Mouse (Mus musculus) midbrain, embryonic 11.5 days (tissue): ENCODE data around the gene Rcn3. TPM values are rescaled to one million over a fixed set of nuclear protein-coding genes. Genes with fewer than 3 reads are reported as not detected.

Source experiments
- ATAC-seq: fragments of 200-750 bp; cut with Nextera tagmentation; 2 replicates; pipeline ENCODE4 v1.8.0; 2017; ENCODE audit warnings: moderate TSS enrichment, moderate library complexity; ENCODE audit not compliant: low FRiP score
- DNase-seq: peaks from one replicate; pipeline ENCODE4 v3.0.0; 2015; ENCODE audit warnings: low spot score; ENCODE audit errors: missing footprints
- H3K27ac ChIP-seq: fragments of 300-500 bp; sonication (generic); 2 replicates; pipeline ENCODE4 v1.5.1; 2014; ENCODE audit warnings: low read depth, low read length
- H3K27me3 ChIP-seq: fragments of 300-500 bp; sonication (generic); 2 replicates; pipeline ENCODE4 v1.6.1; 2014; ENCODE audit warnings: mild to moderate bottlenecking, low read length, moderate library complexity, mixed read lengths; ENCODE audit not compliant: control insufficient read depth, insufficient read depth
- H3K36me3 ChIP-seq: fragments of 300-500 bp; sonication (generic); 2 replicates; pipeline ENCODE4 v1.6.1; 2014; ENCODE audit warnings: mild to moderate bottlenecking, low read length, moderate library complexity, mixed read lengths; ENCODE audit not compliant: control insufficient read depth, insufficient read depth
- H3K4me1 ChIP-seq: fragments of 300-500 bp; sonication (generic); 2 replicates; pipeline ENCODE4 v1.6.1; 2014; ENCODE audit warnings: low read length; ENCODE audit not compliant: control insufficient read depth, insufficient read depth
- H3K4me2 ChIP-seq: fragments of 300-500 bp; sonication (generic); 2 replicates; pipeline ENCODE4 v1.6.1; 2014; ENCODE audit warnings: mild to moderate bottlenecking, moderate library complexity
- H3K4me3 ChIP-seq: fragments of 300-500 bp; sonication (generic); 2 replicates; pipeline ENCODE4 v1.5.1; 2014; ENCODE audit warnings: low read depth, low read length
- H3K9ac ChIP-seq: fragments of 300-500 bp; sonication (generic); 2 replicates; pipeline ENCODE4 v1.6.1; 2014; ENCODE audit warnings: low read length
- H3K9me3 ChIP-seq: fragments of 300-500 bp; sonication (generic); 2 replicates; pipeline ENCODE4 v1.6.1; 2016; ENCODE audit warnings: low read length; ENCODE audit not compliant: control insufficient read depth
- WGBS: fragments of 180-500 bp; shearing (Covaris S2); extraction: QIAGEN DNeasy Blood & Tissue Kit; methylation state at CpG from one replicate; pipeline ENCODE4 v1.1.7; 2014; 5-methylcytosine and 5-hydroxymethylcytosine counted together
- polyA plus RNA-seq: library from polyadenylated mRNA; unstranded; fragments of >200 nt; fragmentation: Nextera tagmentation; extraction: Ambion mirVana; gene quantifications from 2 replicates; pipeline ENCODE4 v1.2.1, GENCODE M21; 2014

Gene Rcn3
- polyA plus RNA-seq, 1 experiment from 2014 or later: 121 TPM

DNA sequence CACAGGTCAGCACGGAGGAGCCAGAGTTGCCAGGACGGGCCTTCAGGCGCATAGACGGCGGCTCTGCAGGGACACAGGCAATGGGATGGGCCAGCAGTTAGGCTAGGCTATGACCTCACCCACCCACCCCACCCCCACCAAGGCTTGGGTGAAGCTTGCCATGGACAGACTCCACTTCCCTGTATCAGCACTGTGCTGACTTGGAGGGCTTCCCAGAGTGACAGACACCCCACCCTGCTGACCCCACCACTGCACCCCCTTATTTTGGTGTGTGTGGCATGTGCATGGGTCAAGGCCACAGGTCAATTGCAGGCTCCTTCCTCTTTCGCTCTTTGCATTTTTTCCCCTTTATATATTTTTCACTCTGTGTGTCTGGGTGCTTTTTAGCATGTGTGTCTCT, 3.3 kb upstream of the Rcn3 start:
- DNase-seq (no peak), ATAC-seq (no peak)
- peaks cover 9% of the 10 kb centered on the region for H3K4me1 ChIP-seq
- no peaks in the 10 kb centered on the region for H3K9me3 ChIP-seq
- no peak overlapping the region for H3K4me3 ChIP-seq
- WGBS: 84% methylated on average over 6 of the region's 6 CpGs
- no peak overlapping the region for H3K9ac ChIP-seq
- no peak overlapping the region for H3K4me2 ChIP-seq
- H3K27me3 ChIP-seq: no peaks in the 10 kb centered on the region; the same call in 1 of the 2 replicates
- H3K27ac ChIP-seq: no peak overlapping the region
- H3K36me3 ChIP-seq: no peaks in the 10 kb centered on the region

DNA sequence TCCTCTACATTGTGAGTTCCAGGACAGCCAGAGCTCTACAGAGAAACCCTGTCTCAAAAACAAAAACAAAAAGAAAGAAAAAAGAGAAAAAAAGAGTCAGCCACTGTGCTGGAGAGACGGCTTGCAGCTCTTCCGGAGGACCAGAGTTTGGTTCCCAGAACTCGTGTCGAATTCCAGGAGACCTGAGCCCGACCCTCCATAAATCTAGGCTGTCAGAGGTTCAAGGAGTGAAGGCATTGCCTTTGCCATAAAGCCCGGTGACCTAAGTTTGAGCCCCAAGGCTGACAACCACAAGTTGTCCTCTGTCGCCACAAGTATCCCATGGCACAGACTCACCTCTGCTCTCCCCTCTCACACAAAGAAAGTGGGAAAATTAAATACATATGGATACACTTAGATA, 2.1 kb upstream of the Rcn3 start:
- DNase-seq: no peak
- 80% methylated on average over 7 of the region's 7 CpGs for WGBS

DNA sequence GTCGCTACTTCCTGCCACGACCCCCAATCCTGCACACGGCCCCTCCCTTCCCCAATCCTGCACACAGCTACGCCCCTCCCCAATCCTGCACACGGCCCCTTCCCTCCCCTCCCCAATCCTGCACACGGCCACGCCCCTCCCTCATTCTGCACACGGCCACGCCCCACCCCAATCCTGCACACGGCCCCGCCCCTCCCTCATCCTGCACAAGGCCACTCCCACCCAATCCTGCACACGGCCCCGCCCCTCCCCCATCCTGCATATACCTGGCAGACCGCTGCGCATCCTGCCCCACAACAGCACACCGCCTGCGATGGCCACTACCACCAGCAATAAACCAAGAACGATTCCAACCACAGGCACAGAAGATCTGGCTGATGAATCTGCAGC, 1.5 kb upstream of the Rcn3 start:
- Histone ChIP-seq H3K36me3 (no peaks in the 10 kb centered on the region), H3K9me3 (no peaks in the 10 kb centered on the region), H3K4me3 (no peak overlapping the region), H3K27ac (no peak overlapping the region), H3K4me1 (peaks cover 9% of the 10 kb centered on the region), H3K9ac (no peak overlapping the region), H3K27me3 (no peaks in the 10 kb centered on the region; the same call in 1 of the 2 replicates), H3K4me2 (no peak overlapping the region)
- 36% methylated on average over 17 of the region's 18 CpGs for WGBS
- DNase-seq: no peak
- no peak for ATAC-seq

More for the DNA sequence above, 2.1 kb upstream of the Rcn3 start:
- no peak overlapping the region for H3K4me3 ChIP-seq
- no peak overlapping the region for H3K27ac ChIP-seq
- peaks cover 9% of the 10 kb centered on the region for H3K4me1 ChIP-seq
- H3K27me3 ChIP-seq: no peaks in the 10 kb centered on the region; the same call in 1 of the 2 replicates
- no peak overlapping the region for H3K9ac ChIP-seq
- H3K4me2 ChIP-seq: no peak overlapping the region
- no peaks in the 10 kb centered on the region for H3K36me3 ChIP-seq
- H3K9me3 ChIP-seq: no peaks in the 10 kb centered on the region
- no peak for ATAC-seq

DNA sequence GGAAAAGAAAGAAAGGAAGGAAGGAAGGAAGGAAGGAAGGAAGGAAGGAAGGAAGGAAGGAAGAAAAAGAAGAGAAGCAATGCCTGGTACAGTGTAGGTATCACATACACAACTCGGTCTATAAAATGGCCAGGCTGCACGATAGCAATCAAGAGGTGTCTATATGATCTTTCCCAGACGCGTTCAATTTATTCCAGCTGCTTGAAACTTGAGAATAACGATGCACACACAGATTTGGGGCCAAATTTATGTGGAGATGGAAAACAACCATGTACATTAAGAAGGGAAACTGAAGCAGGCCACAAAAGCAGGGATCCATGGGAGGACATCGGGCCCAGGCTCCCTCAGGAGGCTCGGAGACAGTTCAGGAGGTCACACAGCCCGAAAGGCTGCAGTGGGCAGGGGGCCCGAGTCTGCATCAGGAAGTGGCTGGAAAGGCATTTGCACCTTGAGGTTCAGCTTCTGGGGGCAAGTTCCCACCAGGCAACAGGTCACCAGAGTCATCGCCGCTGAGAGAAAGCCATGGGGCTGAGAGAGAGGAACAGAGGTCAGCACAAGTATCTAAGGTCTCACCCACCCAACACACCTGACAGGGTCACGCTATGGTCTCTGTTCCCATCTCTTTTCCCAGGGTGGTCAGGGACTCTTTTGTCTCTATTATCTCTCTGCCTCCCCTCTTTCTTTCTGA, 951 bp upstream of the Rcn3 start:
- ATAC-seq (no peak), DNase-seq (peak; percentile 88)
- Histone ChIP-seq H3K9ac (no peak overlapping the region), H3K36me3 (no peaks in the 10 kb centered on the region), H3K4me3 (no peak overlapping the region), H3K27ac (no peak overlapping the region), H3K27me3 (no peaks in the 10 kb centered on the region; the same call in 1 of the 2 replicates), H3K4me1 (peaks cover 9% of the 10 kb centered on the region), H3K9me3 (no peaks in the 10 kb centered on the region), H3K4me2 (no peak overlapping the region)
- WGBS: 73% methylated on average over 12 of the region's 12 CpGs

DNA sequence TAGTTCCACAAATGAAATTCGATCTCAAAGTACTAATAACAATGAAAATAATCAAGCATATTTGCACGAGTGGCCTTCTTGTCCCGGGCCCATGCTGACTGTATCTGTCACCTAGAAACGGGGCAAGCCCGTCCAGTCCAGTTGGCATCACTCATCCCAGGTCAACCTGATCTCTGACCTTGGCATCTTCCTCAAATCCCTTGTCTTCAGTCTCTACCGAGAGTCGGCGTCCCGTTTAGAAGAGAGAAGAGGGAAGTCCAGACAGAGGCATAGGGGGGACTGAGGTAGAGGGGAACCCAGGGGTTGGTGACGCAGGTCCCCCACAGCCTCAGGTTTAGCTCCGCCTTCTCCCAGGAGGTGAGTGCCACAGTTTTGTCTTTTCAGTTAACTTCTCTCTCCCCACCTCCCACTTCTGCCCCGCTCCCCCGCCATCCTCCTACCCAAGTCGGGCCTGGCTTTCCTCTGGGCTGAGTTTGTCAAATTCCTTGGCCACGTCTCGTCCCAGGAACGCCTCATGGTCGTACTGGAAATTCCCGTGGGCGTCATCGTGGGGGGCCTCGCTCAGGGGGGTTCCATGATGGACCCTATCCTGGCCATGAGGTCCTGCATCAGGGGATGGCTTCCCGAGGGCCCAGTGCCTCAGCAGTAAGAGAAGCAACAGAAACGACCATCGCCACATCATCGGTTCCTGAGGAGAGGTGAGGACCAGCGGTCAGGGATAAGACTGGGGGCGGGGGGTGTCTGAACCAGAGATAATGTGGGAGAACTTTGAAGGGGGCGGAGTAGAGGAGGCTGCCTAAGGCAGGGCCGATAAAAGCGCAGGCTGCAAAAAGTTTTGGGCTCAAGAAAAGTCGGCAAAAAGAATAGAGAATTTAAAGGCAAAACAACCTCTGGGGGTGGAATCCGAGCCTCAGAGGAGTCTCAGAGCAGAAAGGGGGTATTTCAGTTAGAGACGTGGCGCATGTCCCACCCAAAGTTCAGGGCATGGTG, 725 bp downstream of the Rcn3 start:
- H3K4me2 ChIP-seq: peak overlapping the region; percentile 64
- WGBS: 15% methylated on average over 35 of the region's 35 CpGs
- peak overlapping the region; percentile 44 for H3K4me3 ChIP-seq
- H3K9ac ChIP-seq: peak overlapping the region; percentile 56
- H3K9me3 ChIP-seq: no peaks in the 10 kb centered on the region
- H3K27ac ChIP-seq: no peak overlapping the region
- DNase-seq (peak; percentile 88), ATAC-seq (peak; percentile 36)
- peaks cover 9% of the 10 kb centered on the region for H3K4me1 ChIP-seq
- H3K27me3 ChIP-seq: no peaks in the 10 kb centered on the region; the same call in 1 of the 2 replicates
- no peaks in the 10 kb centered on the region; the same call in 1 of the 2 replicates for H3K36me3 ChIP-seq

DNA sequence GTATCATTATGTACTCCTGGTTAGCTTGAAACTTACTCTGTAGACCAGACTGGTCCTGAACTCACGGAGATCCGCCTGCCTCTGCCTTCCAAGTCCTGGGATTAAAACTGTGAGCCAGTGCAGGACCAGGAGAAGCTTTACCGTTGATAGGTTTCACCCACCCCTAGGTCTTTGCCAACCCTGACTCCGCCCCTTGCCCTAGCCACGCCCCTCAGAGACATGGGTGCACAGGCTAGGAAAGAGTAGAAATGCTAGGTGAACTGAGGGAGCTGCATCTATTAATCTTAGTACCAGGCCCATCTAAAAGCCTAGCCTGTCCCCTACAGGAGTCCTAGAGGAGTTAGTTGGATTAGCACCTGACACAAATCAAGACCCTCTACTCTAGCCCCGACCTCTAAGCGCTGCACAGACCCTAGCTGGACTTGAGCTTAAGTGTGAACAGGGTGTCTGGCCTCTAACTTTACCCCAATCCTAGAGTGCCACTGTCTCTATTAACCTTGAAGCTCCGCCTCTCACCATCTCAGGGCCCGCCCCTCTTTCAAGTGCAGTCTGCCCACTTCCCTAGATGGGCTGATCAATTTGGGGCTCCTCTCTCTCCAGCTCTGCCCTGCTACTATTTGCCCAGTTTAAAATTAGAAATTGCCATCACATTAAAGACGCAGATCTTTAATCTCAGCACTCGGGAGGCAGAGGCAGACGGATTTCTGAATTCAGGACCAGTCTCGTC, 1.6 kb downstream of the Rcn3 start:
- H3K4me2 ChIP-seq: no peak overlapping the region

DNA sequence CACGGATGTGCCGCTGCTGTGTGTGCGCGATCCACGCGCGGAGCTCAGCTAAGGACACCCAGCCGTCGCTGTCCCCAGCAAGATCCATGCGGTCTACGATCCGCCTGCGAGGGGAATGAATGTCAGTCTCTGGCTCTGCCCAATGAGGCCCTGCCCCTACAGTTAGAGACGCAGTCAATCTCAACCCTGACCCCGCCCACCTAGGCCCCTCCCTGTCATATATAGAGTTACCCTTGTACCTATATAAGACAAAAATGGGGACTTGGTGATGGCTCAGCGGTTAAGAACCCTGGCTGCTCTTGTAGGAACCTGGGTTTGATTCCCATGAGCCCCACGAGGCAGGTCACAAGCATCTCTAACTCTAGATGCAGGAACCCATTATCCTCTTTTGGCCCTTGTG, 3.4 kb downstream of the Rcn3 start:
- 95% methylated on average over 17 of the region's 17 CpGs for WGBS
- H3K4me3 ChIP-seq: no peak overlapping the region
- no peak overlapping the region for H3K9ac ChIP-seq
- DNase-seq: no peak
- peaks cover 5% of the 10 kb centered on the region; the same call in 1 of the 2 replicates for H3K36me3 ChIP-seq
- no peaks in the 10 kb centered on the region for H3K9me3 ChIP-seq
- H3K4me1 ChIP-seq: peaks cover 9% of the 10 kb centered on the region
- no peak overlapping the region for H3K4me2 ChIP-seq
- no peaks in the 10 kb centered on the region; the same call in 1 of the 2 replicates for H3K27me3 ChIP-seq
- ATAC-seq: no peak
- H3K27ac ChIP-seq: no peak overlapping the region

More for the DNA sequence above, 1.6 kb downstream of the Rcn3 start:
- H3K4me1 ChIP-seq: peaks cover 9% of the 10 kb centered on the region
- ATAC-seq (no peak), DNase-seq (no peak)
- peaks cover 3% of the 10 kb centered on the region; the same call in 1 of the 2 replicates for H3K36me3 ChIP-seq
- no peaks in the 10 kb centered on the region for H3K9me3 ChIP-seq
- H3K27me3 ChIP-seq: no peaks in the 10 kb centered on the region; the same call in 1 of the 2 replicates
- no peak overlapping the region for H3K27ac ChIP-seq
- no peak overlapping the region for H3K9ac ChIP-seq
- H3K4me3 ChIP-seq: no peak overlapping the region
- WGBS: 81% methylated on average over 13 of the region's 13 CpGs

DNA sequence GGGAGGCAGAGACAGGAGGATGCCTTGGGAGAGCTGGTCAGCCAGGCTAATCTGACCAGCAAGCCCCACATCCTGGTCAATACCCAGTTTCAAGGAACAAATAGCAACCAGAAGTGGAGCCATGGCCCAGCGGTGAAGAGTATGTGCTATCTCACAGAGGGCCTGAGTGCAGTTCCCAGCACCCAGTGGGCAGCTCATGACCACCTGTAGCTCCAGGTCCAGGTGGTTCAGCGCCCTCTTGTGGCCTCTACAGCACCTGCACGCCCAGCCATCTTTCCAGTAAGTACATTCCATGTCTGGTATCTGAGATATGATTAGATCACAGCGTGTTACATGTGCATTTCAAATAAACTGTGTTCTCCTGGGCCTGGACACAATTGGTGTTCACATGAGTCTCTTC, 5.9 kb downstream of the Rcn3 start:
- H3K27ac ChIP-seq: no peak overlapping the region
- WGBS: 75% methylated on average over 4 of the region's 4 CpGs
- no peak for DNase-seq
- H3K27me3 ChIP-seq: no peaks in the 10 kb centered on the region; the same call in 1 of the 2 replicates
- peaks cover 5% of the 10 kb centered on the region; the same call in 1 of the 2 replicates for H3K36me3 ChIP-seq
- no peak overlapping the region for H3K9ac ChIP-seq
- peaks cover 2% of the 10 kb centered on the region for H3K4me1 ChIP-seq
- no peak for ATAC-seq
- H3K4me3 ChIP-seq: no peak overlapping the region
- no peak overlapping the region for H3K4me2 ChIP-seq
- H3K9me3 ChIP-seq: no peaks in the 10 kb centered on the region
